Mouse (Mus musculus) yolk sac, embryonic 10.5 days (tissue): ENCODE measurements around the gene Glb1.
"Not testable (repeated sequence)": the region's sequence is repeated elsewhere in the genome, so short reads cannot be mapped to it uniquely, and the experiment has no call there.

Experiments
- DNase-seq: peaks from one replicate; pipeline ENCODE4 v3.0.0-alpha.2; 2017; ENCODE audit warnings: low spot score

Glb1 gene

DNA sequence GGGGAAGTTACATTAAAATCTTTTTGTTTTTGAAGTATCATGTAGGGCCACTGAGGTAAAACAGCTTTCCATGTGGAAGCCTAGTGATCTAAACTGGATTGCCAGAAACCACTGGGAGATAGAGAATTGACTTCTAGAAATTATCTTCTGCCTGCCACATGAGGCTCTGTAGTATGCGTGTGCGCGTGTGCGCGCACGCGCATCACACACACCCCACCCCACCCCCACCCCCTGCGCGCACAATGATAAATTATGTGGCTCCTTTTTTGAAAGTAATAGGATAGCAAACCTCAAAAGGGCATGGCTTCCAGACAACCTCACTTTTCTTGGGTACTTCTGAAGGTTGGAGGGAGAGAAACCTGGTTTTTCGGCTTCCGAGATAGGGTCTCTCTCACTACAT lies 101.0 kb downstream of the Glb1 start:
- DNase-seq: no peak

DNA sequence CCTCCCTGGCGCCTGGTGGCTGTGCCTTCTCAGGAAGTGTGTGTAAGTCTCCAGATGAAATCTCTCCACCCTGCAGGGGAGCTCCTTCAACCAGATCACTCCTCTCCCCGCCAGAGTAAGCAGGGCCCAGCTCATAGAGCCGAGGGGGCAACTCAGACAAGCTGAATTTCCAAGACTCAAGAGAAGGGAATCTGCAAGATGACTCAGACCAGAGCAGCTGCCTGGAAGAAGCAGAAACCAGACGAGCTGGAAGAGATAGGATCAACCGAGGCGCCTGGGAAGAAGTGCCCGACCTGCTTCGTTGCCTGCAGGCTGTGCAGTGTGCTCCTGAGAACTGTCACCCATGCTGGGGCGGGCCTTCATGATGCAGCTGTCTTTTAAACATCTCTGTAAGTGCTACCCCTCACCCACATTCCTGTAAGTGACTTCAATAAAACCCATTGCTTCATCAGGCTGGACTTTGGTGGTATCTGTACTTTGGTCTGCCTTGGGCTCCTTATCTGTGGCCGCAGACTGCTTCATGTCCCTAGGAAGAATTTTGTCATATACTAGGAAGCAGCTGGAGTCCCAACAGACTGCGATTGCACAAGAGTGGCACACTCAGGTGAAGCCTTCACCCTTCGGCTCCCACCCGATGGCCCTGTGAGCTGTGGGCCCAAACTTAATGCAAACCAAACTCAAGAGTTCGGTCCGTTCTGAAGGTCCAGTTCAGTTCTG lies 102.0 kb downstream of the Glb1 start:
- peak; percentile 87 for DNase-seq

DNA sequence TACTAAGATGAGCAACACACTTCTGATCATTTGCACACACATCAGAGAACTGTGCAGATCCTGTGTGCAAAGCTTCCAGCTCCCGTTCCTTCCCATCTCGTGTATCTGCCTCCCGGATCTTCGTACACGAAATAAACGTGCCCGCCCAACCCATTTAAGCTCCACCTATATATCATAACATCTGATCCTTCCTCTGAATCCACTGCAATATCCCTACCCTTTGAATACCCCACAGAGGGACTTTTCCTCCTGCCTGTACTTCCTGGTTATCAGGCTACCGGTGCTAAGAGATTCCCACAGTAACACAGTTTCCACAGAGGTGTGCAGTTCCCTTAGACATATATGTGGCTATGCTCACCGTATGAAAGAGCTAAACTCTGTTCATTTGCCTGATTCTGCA lies 103.9 kb downstream of the Glb1 start, which contains the start of gene Ccr4:
Gene Ccr4 (minus strand): TSS at position 101 of the 400 bp plus-strand sequence.
- DNase-seq: no peak

DNA sequence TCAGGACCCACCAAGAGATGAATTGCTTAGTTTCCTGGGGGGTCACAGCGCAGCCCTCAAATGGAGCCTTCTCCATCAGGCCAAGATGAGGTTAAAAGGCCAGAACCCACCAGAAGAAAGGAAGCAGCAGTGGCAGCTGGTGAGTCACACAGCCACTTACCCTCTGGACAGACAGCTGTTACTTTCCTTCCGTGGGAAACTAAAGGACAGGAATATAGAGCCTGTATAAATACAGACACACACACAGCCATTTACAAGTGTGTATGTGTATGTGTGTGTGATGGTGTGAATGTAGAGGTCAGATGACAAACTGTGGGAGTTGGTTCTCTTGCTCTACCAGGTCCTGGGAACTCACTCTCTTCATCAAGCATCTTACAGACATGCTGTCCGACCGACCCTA lies 105.7 kb downstream of the Glb1 start:
- DNase-seq: no peak

DNA sequence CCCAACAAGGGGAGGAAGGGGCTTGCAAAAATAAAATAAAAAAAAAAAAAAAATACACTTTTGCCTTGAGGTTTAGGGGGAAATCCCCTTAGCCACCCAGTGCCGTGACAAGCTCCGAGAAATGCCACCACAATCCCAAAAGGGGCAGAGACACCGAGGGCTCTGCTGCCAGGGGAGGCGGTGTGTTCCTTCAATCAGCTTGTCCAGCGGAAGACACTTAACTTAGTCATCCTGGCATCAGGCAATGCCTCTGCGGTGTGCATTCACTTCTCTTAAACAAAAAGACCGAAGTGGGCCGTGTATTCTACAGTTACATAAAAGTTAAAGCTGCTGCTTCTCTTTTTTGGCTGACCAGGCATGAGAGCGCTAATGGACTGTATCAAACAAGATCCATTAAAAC lies 106.5 kb downstream of the Glb1 start:
- DNase-seq: no peak

DNA sequence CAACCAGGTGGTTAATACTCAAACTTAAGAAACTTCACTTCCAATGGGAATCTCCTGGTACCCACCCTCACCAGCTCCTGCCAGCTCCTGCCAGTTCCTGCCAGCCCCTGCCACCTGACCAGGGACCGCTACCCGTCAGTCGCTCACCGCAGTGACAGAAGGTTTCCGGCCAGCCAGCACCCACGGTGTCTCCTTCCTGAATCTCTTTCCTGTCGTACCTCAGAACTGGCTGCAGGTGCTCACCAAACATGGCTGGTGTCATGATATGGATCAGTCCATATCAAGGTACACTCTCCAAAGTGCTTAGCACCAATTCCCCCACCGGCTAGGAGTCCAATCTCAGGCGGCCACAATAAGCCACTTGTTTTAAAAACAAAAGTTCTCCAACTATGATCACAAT lies 108.9 kb downstream of the Glb1 start:
- no peak for DNase-seq

DNA sequence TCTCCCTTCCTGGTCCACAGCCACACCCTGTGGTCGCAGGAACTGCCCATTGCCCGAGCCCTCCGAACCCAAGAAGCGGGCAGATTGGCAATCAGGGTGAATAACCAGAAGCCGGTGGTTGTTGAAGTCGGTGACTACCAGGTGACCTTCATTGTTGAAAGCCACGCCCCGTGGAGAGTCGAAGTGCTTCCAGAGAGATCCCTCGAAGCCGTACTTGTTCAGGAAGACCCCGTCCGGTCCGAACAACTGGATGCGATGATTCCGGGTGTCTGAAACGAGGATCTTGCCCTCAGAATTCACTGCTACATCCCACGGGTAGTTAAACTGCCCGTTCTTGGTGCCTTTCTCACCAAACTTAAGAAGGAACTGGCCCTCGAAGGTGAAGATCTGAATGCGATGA lies 112.0 kb downstream of the Glb1 start:
- DNase-seq: no peak

DNA sequence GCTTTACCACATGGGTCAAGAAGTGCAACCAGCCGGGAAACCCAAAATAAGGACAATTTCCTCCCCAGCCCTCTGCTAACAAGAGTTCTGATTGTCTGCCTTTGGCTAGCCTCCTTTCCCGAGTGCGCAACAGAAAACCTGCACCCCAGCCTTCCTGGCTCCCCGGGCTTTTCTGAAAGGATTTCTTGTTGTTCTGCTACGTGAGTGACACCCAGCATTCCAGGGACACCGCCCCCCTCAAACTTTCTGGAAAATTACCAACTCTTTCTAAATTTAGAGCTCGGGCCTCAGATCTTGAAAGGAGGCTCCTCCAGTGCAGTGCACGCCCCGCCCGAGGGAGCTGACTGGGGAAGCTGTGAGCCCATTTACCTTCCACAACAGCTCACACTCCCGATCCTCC lies 114.5 kb downstream of the Glb1 start, which contains the start of gene C130032M10Rik:
Gene C130032M10Rik (plus strand): TSS at position 334 of the 400 bp plus-strand sequence.
- no peak for DNase-seq

DNA sequence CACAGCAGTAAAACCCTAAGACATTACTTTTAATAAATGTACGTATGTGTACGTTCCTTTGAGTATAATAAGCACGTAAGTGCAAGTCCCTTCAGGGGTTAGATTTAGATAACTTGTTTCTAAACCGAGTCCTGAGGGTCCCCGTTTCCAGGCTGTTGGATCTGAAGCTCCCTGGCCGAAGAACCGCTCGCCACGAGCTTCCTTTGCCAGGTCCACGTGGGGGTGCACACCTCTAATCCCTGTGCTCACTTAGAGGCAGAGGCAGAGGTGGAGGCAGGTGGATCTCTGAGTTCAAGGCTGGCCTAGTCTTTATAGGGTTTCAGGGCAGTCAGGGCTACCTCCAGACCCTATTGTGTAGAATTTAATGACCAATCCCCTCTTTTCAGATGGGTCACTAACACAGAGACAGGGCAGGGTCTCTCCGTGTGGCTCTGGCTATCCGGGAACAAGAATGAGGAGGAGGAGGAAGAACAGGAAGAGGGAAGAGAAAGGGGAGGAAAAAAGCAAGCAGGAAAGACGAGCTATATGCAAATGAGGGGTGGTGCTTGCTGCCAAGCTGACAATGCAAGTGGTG lies 117.1 kb downstream of the Glb1 start:
- DNase-seq: no peak

DNA sequence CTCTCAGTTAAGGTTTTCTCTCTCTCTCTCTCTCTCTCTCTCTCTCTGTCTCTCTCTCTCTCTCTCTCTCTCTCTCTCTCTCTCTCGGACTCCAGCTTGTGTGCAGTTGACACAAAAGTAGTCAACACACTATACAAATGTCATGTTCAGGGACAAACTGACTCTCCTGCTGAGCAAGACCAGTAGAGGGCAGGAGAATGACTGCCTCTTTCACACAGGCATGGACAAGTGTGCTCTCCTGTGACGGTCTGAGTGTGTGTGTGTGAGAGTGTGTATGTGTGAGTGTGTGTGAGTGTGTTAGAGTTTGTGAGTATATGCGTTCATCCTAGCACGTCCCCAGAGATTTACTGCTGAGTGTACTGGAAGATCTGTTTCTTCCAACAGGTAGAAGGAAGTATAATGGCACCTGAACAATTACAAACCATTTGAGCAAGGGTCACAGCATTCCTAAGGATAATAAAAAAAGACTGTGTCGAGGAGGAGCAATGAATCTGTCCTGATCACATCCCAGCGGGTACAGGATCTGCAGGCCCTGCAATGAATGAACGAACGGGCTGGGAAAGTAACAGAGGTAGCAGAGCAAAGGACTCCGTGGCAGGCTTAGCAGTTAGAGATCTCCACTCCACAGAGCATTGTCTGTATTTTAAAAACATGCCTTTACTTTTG lies 118.1 kb downstream of the Glb1 start:
- DNase-seq: no peak

DNA sequence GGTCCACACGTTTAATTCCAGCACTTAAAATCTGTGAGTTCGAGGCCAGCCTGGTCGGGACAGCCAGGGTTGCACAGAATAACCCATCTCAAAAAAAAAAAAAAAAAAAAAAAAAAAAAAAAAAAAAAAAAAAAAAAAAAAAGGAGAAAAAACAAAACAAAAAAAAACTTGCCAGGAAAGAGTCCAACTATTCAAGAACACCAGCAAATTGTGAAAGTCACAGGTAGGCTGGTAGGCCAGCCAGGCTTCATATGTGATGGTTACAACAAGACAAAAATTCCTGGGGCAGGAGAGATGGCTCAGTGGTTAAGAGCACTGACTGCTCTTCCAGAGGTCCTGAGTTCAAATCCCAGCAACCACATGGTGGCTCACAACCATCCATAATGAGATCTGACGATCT lies 119.7 kb downstream of the Glb1 start:
- not testable (repeated sequence) for DNase-seq

DNA sequence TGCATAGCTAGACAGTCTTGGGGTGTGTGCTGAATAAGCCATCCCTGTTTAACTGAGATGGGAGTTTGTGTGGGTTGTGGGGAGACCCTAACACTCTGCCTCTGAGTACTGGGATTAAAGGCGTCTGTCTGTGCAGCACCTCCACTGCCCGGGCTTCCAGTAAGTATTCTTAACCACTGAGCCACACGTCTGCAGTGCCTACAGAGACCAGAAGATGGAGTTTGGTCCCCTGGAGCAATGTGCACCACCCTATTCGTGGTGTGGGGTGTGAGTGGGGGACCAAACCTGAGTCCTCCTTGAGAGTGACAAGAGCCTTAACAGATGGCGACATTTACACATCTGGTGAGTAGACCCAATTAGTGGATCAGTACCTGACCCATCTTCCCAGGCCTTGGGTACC lies 121.2 kb downstream of the Glb1 start:
- DNase-seq: no peak

DNA sequence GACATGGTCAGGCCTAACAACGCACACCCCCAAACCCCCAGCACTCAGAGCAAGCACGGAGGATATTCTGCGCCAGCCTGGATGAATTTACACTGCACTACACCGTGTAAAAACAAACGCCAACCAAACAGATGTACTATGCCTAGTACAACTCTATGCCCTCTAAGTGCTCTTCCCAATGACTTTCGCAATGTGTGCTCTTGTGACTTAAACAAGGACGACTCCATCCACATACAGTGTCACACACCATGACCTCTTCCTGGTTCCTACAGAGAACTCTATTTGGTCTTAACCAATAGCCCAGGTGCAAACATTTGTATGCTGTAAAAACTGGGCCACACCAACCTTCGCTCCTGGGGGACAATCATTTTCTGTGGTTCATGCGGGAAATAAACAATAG lies 121.6 kb downstream of the Glb1 start:
- DNase-seq: no peak
